Mouse (Mus musculus): Measurements from ENCODE around the gene Itgae.

Itgae gene

GRCm38 (mm10) chr11:73090283-73090682 is at the start of gene Itgae:
Gene Itgae, plus strand, starts transcription at chr11:73090583.
- no peak for DNase-seq (ENCODE audit: low spot score)

- no peak for DNase-seq (ENCODE audit: low spot score)
Observed at GRCm38 (mm10) chr11:73044229-73044755, 46.1 kb upstream of the Itgae start.

- no peak for DNase-seq (ENCODE audit: low spot score)
Observed at GRCm38 (mm10) chr11:73044789-73045188, 45.6 kb upstream of the Itgae start.

- DNase-seq (ENCODE audit: low spot score): peak; percentile 98
Observed at GRCm38 (mm10) chr11:73047542-73047996, 42.8 kb upstream of the Itgae start, which contains the start of gene Ncbp3. Gene Ncbp3, plus strand, starts transcription at chr11:73047783.

- DNase-seq (ENCODE audit: low spot score): peak; percentile 63
Observed at GRCm38 (mm10) chr11:73048030-73048876, 42.1 kb upstream of the Itgae start.

GRCm38 (mm10) chr11:73049335-73049734 is 41.0 kb upstream of the Itgae start:
- DNase-seq (ENCODE audit: low spot score): peak; percentile 48

GRCm38 (mm10) chr11:73052795-73053194 is 37.6 kb upstream of the Itgae start:
- no peak for DNase-seq (ENCODE audit: low spot score)

GRCm38 (mm10) chr11:73057701-73058100 is 32.7 kb upstream of the Itgae start:
- DNase-seq (ENCODE audit: low spot score): no peak

- DNase-seq (ENCODE audit: low spot score): no peak
Observed at GRCm38 (mm10) chr11:73059630-73060029, 30.8 kb upstream of the Itgae start.

GRCm38 (mm10) chr11:73061413-73061812 is 29.0 kb upstream of the Itgae start:
- no peak for DNase-seq (ENCODE audit: low spot score)

GRCm38 (mm10) chr11:73071839-73072238 is 18.5 kb upstream of the Itgae start:
- DNase-seq (ENCODE audit: low spot score): peak; percentile 51

- no peak for DNase-seq (ENCODE audit: low spot score)
Observed at GRCm38 (mm10) chr11:73076295-73076694, 14.1 kb upstream of the Itgae start.

GRCm38 (mm10) chr11:73076733-73077132 is 13.7 kb upstream of the Itgae start:
- DNase-seq (ENCODE audit: low spot score): no peak

- no peak for DNase-seq (ENCODE audit: low spot score)
Observed at GRCm38 (mm10) chr11:73077211-73077720, 13.1 kb upstream of the Itgae start.

GRCm38 (mm10) chr11:73078615-73079014 is 11.8 kb upstream of the Itgae start:
- DNase-seq (ENCODE audit: low spot score): no peak

GRCm38 (mm10) chr11:73080306-73080705 is 10.1 kb upstream of the Itgae start:
- no peak for DNase-seq (ENCODE audit: low spot score)

GRCm38 (mm10) chr11:73084303-73084702 is 6.1 kb upstream of the Itgae start:
- DNase-seq (ENCODE audit: low spot score): peak; percentile 59

- DNase-seq (ENCODE audit: low spot score): no peak
Observed at GRCm38 (mm10) chr11:73084804-73085231, 5.6 kb upstream of the Itgae start.

GRCm38 (mm10) chr11:73085391-73085790 is 5.0 kb upstream of the Itgae start:
- no peak for DNase-seq (ENCODE audit: low spot score)

GRCm38 (mm10) chr11:73087700-73088480 is 2.5 kb upstream of the Itgae start:
- DNase-seq (ENCODE audit: low spot score): no peak

GRCm38 (mm10) chr11:73090826-73091225 is 443 bp downstream of the Itgae start:
- DNase-seq (ENCODE audit: low spot score): no peak

GRCm38 (mm10) chr11:73092057-73092456 is 1.7 kb downstream of the Itgae start:
- no peak for DNase-seq (ENCODE audit: low spot score)
